Mouse (Mus musculus) MEL (cell line): ENCODE results near the gene Camk1g.

ENCODE experiments used
- CTCF ChIP-seq, 3 experiments: IDR thresholded peaks in 2 of 3; conservative IDR thresholded peaks in 1 of 3; 2 replicates each; pipeline ENCODE4 v1.5.1; 2011 to 2012; ENCODE audit warnings: low read length in 3 of 3, low read depth in 2 of 3, mild to moderate bottlenecking in 2 of 3, improper control_type of control experiment in 1 of 3, inconsistent platforms in 1 of 3, mixed read lengths in 1 of 3, moderate library complexity in 1 of 3; ENCODE audit not compliant: control insufficient read depth in 1 of 3, insufficient read depth in 1 of 3, poor library complexity in 1 of 3, severe bottlenecking in 1 of 3
- E2F4 ChIP-seq: IDR thresholded peaks from 2 replicates; pipeline ENCODE4 v1.6.1; 2011; ENCODE audit warnings: low read depth, low read length, improper control_type of control experiment, borderline replicate concordance
- ELF1 ChIP-seq: IDR thresholded peaks from 2 replicates; pipeline ENCODE4 v1.6.1; 2014; ENCODE audit warnings: low read depth, mild to moderate bottlenecking, inconsistent platforms, low read length, improper control_type of control experiment, moderate library complexity
- EP300 ChIP-seq, 2 experiments: IDR thresholded peaks; 2 replicates each; pipeline ENCODE4 v1.6.1; 2011; ENCODE audit warnings: improper control_type of control experiment in 2 of 2, low read length in 2 of 2, low read depth in 1 of 2, mild to moderate bottlenecking in 1 of 2
- ETS1 ChIP-seq: IDR thresholded peaks from 2 replicates; pipeline ENCODE4 v1.6.1; 2012; ENCODE audit warnings: low read depth, mild to moderate bottlenecking, inconsistent platforms, low read length, improper control_type of control experiment, moderate library complexity
- HCFC1 ChIP-seq: IDR thresholded peaks from 2 replicates; pipeline ENCODE4 v1.6.1; 2012; ENCODE audit warnings: low read depth, mild to moderate bottlenecking, inconsistent platforms, low read length, improper control_type of control experiment, moderate library complexity
- MAFK ChIP-seq: IDR thresholded peaks from 2 replicates; pipeline ENCODE4 v1.6.1; 2011; ENCODE audit warnings: low read depth, mild to moderate bottlenecking, low read length, improper control_type of control experiment, borderline replicate concordance
- MXI1 ChIP-seq: IDR thresholded peaks from 2 replicates; pipeline ENCODE4 v1.6.1; 2011; ENCODE audit warnings: mild to moderate bottlenecking, low read depth, low read length, improper control_type of control experiment
- POLR2A ChIP-seq, 2 experiments: IDR thresholded peaks; 2 replicates each; pipeline ENCODE4 v1.6.1; 2011 to 2012; ENCODE audit warnings: low read length in 2 of 2, mild to moderate bottlenecking in 2 of 2, control low read depth in 1 of 2, improper control_type of control experiment in 1 of 2, low read depth in 1 of 2, moderate library complexity in 1 of 2; ENCODE audit not compliant: control insufficient read depth in 1 of 2, insufficient read depth in 1 of 2, poor library complexity in 1 of 2
- POLR2AphosphoS5 ChIP-seq: IDR thresholded peaks from 2 replicates; pipeline ENCODE4 v1.6.1; 2012; ENCODE audit warnings: low read depth, borderline replicate concordance, mild to moderate bottlenecking, inconsistent platforms, low read length, moderate library complexity, mixed read lengths
- TCF12 ChIP-seq: IDR thresholded peaks from 2 replicates; pipeline ENCODE4 v1.6.1; 2014; ENCODE audit warnings: low read depth, mild to moderate bottlenecking, inconsistent platforms, low read length, improper control_type of control experiment, moderate library complexity
- USF1 ChIP-seq: IDR thresholded peaks from 2 replicates; pipeline ENCODE4 v1.6.1; 2014; ENCODE audit warnings: low read depth, mild to moderate bottlenecking, inconsistent platforms, low read length, improper control_type of control experiment, moderate library complexity
- ZKSCAN1 ChIP-seq: IDR thresholded peaks from 2 replicates; pipeline ENCODE4 v1.6.1; 2012; ENCODE audit warnings: low read depth, mild to moderate bottlenecking, inconsistent platforms, low read length, improper control_type of control experiment, moderate library complexity

DNA sequence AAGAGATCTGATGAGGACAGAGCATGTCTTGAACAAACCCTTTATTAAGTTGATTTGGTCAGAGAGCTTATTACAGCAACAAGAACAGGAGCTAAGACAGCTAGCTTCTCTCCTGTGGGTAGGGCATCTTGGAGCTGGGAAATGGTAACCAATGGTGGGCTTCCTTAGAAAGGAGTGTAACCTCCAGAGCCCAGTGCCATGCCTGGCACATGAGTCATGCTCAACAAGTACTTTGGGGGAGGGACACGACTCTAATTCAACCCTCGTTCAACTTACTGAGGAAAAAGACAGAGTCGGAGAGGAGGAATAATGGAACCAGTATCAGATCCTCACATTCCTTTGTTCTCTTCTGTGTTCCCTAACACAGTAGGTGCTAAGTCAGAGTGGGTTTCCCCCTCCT lies 50.4 kb downstream of the Camk1g start:
- TF ChIP-seq TCF12 (no peak), EP300 (IDR thresholded peaks at IDR 0.05; ENCODE audit: low read depth in 1 of 2, low read length in 2 of 2) (no peak), USF1 (no peak), POLR2AphosphoS5 (no peak), E2F4 (no peak), ELF1 (no peak), CTCF (IDR thresholded peaks at IDR 0.05 in 2 of 3, conservative IDR thresholded peaks at IDR 0.05 in 1 of 3; ENCODE audit: control insufficient read depth in 1 of 3, insufficient read depth in 1 of 3, low read depth in 2 of 3, low read length in 3 of 3, poor library complexity in 1 of 3, severe bottlenecking in 1 of 3) (no peak), POLR2A (IDR thresholded peaks at IDR 0.05; ENCODE audit: control insufficient read depth in 1 of 2, insufficient read depth in 1 of 2, low read depth in 1 of 2, low read length in 2 of 2, poor library complexity in 1 of 2) (no peak), MAFK (no peak), HCFC1 (no peak), MXI1 (no peak), ZKSCAN1 (no peak), ETS1 (no peak)
